Mouse (Mus musculus) midbrain, embryonic 16.5 days (tissue): ENCODE results near the gene Fbxw15. TPM values are rescaled to one million over a fixed set of nuclear protein-coding genes. Genes with fewer than 3 reads are reported as not detected.

Source experiments
- ATAC-seq: fragments of 200-750 bp; cut with Nextera tagmentation; 2 replicates; pipeline ENCODE4 v1.8.0; 2017; ENCODE audit warnings: moderate TSS enrichment
- H3K27ac ChIP-seq: fragments of 300-500 bp; sonication (generic); 2 replicates; pipeline ENCODE4 v1.5.1; 2014; ENCODE audit warnings: mild to moderate bottlenecking, low read length, mixed read lengths
- H3K27me3 ChIP-seq: fragments of 300-500 bp; sonication (generic); 2 replicates; pipeline ENCODE4 v1.6.1; 2014; ENCODE audit warnings: low read depth, low read length, mixed read lengths; ENCODE audit not compliant: control insufficient read depth, insufficient read depth
- H3K36me3 ChIP-seq: fragments of 300-500 bp; sonication (generic); 2 replicates; pipeline ENCODE4 v1.6.1; 2014; ENCODE audit warnings: mild to moderate bottlenecking, low read length, moderate library complexity, mixed read lengths; ENCODE audit not compliant: control insufficient read depth, insufficient read depth
- H3K4me1 ChIP-seq: fragments of 300-500 bp; sonication (generic); 2 replicates; pipeline ENCODE4 v1.6.1; 2014; ENCODE audit warnings: mild to moderate bottlenecking, low read length, mixed read lengths; ENCODE audit not compliant: control insufficient read depth, insufficient read depth
- H3K4me2 ChIP-seq: fragments of 300-500 bp; sonication (generic); 2 replicates; pipeline ENCODE4 v1.6.1; 2014; ENCODE audit warnings: mild to moderate bottlenecking, low read length, mixed read lengths
- H3K4me3 ChIP-seq: fragments of 300-500 bp; sonication (generic); 2 replicates; pipeline ENCODE4 v1.5.1; 2014; ENCODE audit warnings: low read depth, mild to moderate bottlenecking, low read length, moderate library complexity, mixed read lengths
- H3K9ac ChIP-seq: fragments of 300-500 bp; sonication (generic); 2 replicates; pipeline ENCODE4 v1.6.1; 2014; ENCODE audit warnings: low read depth, low read length, mixed read lengths
- H3K9me3 ChIP-seq: fragments of 300-500 bp; sonication (generic); replicated peaks from 2 replicates; pipeline ENCODE4 v1.6.1; 2014; ENCODE audit warnings: mild to moderate bottlenecking, low read length, mixed read lengths; ENCODE audit not compliant: control insufficient read depth, poor library complexity, severe bottlenecking
- WGBS: fragments of 180-500 bp; shearing (Covaris S2); extraction: QIAGEN DNeasy Blood & Tissue Kit; methylation state at CpG from one replicate; pipeline ENCODE4 v1.1.7; 2014; 5-methylcytosine and 5-hydroxymethylcytosine counted together
- polyA plus RNA-seq: library from polyadenylated mRNA; unstranded; fragments of >200 nt; fragmentation: Nextera tagmentation; extraction: Ambion mirVana; gene quantifications from 2 replicates; pipeline ENCODE4 v1.2.1, GENCODE M21; 2015

The Fbxw15 gene
- polyA plus RNA-seq, 1 experiment from 2014 or later: not detected

- 82% methylated on average over 5 of the region's 5 CpGs for WGBS
These were observed 44.5 kb downstream of the Fbxw15 start for GRCm38 (mm10) chr9:109523385-109524064.

More at GRCm38 (mm10) chr9:109523385-109524064, 44.5 kb downstream of the Fbxw15 start:
- Histone ChIP-seq H3K4me1 (no peaks in the 10 kb centered on the region), H3K27ac (no peak overlapping the region), H3K9me3 (no peaks in the 10 kb centered on the region), H3K27me3 (no peaks in the 10 kb centered on the region), H3K36me3 (no peaks in the 10 kb centered on the region), H3K4me2 (no peak overlapping the region), H3K4me3 (no peak overlapping the region), H3K9ac (no peak overlapping the region)
- no peak for ATAC-seq

Other genes with a start within 250 kb of the Fbxw15 start
- not detected in 2 replicates for gene Fbxw28, start 228.6 kb downstream of the Fbxw15 start, polyA plus RNA-seq
- not detected in 2 replicates for gene Fbxw22, start 164.0 kb downstream of the Fbxw15 start, polyA plus RNA-seq
- not detected in 2 replicates for gene Fbxw16, start 119.1 kb downstream of the Fbxw15 start, polyA plus RNA-seq
- gene Fbxw19, start 72.4 kb downstream of the Fbxw15 start, polyA plus RNA-seq: not detected in 2 replicates
- not detected in 2 replicates for gene Fbxw24, start 57.8 kb upstream of the Fbxw15 start, polyA plus RNA-seq
- gene Fbxw25, start 96.4 kb upstream of the Fbxw15 start, polyA plus RNA-seq: not detected in 2 replicates
- gene Fbxw18, start 134.4 kb upstream of the Fbxw15 start, polyA plus RNA-seq: 0.14 TPM in 1 of 2 replicates, not detected in the other
- not detected in 2 replicates for gene Fbxw26, start 177.8 kb upstream of the Fbxw15 start, polyA plus RNA-seq
- not detected in 2 replicates for gene Fbxw27, start 222.4 kb upstream of the Fbxw15 start, polyA plus RNA-seq
- gene Spink8, start 244.0 kb upstream of the Fbxw15 start, polyA plus RNA-seq: 0.31 TPM in 1 of 2 replicates, not detected in the other